Mouse (Mus musculus): ENCODE measurements around the gene Ston2. TPM values are rescaled to one million over a fixed set of nuclear protein-coding genes. Genes with fewer than 3 reads are reported as not detected.

Gene Ston2
- polyA plus RNA-seq, 1 experiment from 2014 or later = 10.6 TPM

DNA sequence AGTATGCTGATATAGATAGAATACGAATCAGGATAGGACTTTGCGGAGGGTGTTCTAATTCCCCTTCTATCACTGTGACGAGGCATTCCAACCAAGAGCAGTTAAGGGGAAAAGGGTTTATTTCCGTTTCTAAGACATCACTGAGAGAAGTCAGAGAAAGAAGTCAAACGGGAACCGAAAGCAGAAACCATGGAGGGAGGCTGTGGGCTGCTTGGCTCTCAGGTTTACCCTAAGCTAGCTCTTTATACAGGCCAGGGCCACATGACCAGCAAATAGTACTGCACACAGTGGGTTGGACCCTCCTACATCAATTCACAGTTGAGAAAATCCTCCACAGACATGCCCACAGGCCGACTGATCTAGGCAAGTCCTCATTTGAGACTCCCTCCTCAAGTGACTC lies 69.1 kb downstream of the Ston2 start:
- Histone ChIP-seq H3K4me3 (ENCODE audit: low read depth, low read length) (no peak overlapping the region), H3K9me3 (ENCODE audit: low read depth, low read length) (no peaks in the 10 kb centered on the region), H3K27me3 (ENCODE audit: insufficient read depth, low read length) (no peaks in the 10 kb centered on the region), H3K27ac (ENCODE audit: low read depth) (no peak overlapping the region), H3K36me3 (ENCODE audit: insufficient read depth) (no peaks in the 10 kb centered on the region), H3K9ac (no peak overlapping the region), H3K4me2 (no peak overlapping the region), H3K4me1 (ENCODE audit: insufficient read depth) (no peaks in the 10 kb centered on the region)
- TF ChIP-seq CTCF (IDR thresholded peaks at IDR 0.05; ENCODE audit: low read depth) = no peak
- DNase-seq = no peak
- WGBS = 82% methylated on average over 7 of the region's 7 CpGs
- no peak for ATAC-seq (ENCODE audit: insufficient read depth)

- ATAC-seq (ENCODE audit: insufficient read depth) (no peak), DNase-seq (no peak)
- Histone ChIP-seq H3K36me3 (ENCODE audit: insufficient read depth) (no peaks in the 10 kb centered on the region), H3K4me1 (ENCODE audit: insufficient read depth) (no peaks in the 10 kb centered on the region), H3K27me3 (ENCODE audit: insufficient read depth, low read length) (no peaks in the 10 kb centered on the region), H3K27ac (ENCODE audit: low read depth) (no peak overlapping the region), H3K9ac (no peak overlapping the region), H3K4me3 (ENCODE audit: low read depth, low read length) (no peak overlapping the region), H3K4me2 (no peak overlapping the region), H3K9me3 (ENCODE audit: low read depth, low read length) (no peaks in the 10 kb centered on the region)
- TF ChIP-seq CTCF (IDR thresholded peaks at IDR 0.05; ENCODE audit: low read depth) = no peak
- 59% methylated on average over 6 of the region's 6 CpGs for WGBS
Measured at GRCm38 (mm10) chr12:91715686-91716085, 72.5 kb downstream of the Ston2 start.

GRCm38 (mm10) chr12:91713358-91713757 lies 74.8 kb downstream of the Ston2 start:
- 90% methylated on average over 7 of the region's 7 CpGs for WGBS
- no peak for DNase-seq

DNA sequence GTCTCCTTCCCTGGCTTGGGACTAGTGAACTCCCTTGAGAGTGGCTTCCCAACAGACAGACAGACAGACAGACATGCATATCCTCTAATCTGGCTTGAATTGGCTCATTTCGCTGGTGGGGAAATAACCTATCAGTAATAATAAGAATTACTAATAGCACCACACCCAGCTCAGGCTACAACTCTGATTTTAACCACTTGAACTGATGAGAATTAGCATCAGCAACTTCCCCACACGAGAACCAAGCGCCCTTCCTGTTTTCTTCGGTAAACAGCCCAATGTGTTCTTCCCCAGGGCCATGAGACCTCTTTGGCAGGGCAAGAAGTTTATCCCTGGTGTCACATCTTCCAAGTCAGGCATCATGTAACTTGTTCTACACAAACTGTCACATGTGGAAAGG lies 76.5 kb downstream of the Ston2 start:
- Histone ChIP-seq H3K36me3 (ENCODE audit: insufficient read depth) (no peaks in the 10 kb centered on the region), H3K9ac (no peak overlapping the region), H3K4me3 (ENCODE audit: low read depth, low read length) (no peak overlapping the region), H3K27me3 (ENCODE audit: insufficient read depth, low read length) (no peaks in the 10 kb centered on the region), H3K4me2 (no peak overlapping the region), H3K9me3 (ENCODE audit: low read depth, low read length) (no peaks in the 10 kb centered on the region), H3K27ac (ENCODE audit: low read depth) (no peak overlapping the region), H3K4me1 (ENCODE audit: insufficient read depth) (no peaks in the 10 kb centered on the region)
- 82% methylated on average over 4 of the region's 4 CpGs for WGBS
- TF ChIP-seq CTCF (IDR thresholded peaks at IDR 0.05; ENCODE audit: low read depth) = no peak
- ATAC-seq (ENCODE audit: insufficient read depth) = no peak
- DNase-seq = no peak

More at GRCm38 (mm10) chr12:91713358-91713757, 74.8 kb downstream of the Ston2 start:
- no peak for ATAC-seq (ENCODE audit: insufficient read depth)
- no peak for TF ChIP-seq CTCF (IDR thresholded peaks at IDR 0.05; ENCODE audit: low read depth)
- H3K9me3 ChIP-seq (ENCODE audit: low read depth, low read length) = no peaks in the 10 kb centered on the region
- H3K4me1 ChIP-seq (ENCODE audit: insufficient read depth) = no peaks in the 10 kb centered on the region
- H3K4me2 ChIP-seq = no peak overlapping the region
- H3K36me3 ChIP-seq (ENCODE audit: insufficient read depth) = no peaks in the 10 kb centered on the region
- no peaks in the 10 kb centered on the region for H3K27me3 ChIP-seq (ENCODE audit: insufficient read depth, low read length)
- H3K9ac ChIP-seq = no peak overlapping the region
- H3K27ac ChIP-seq (ENCODE audit: low read depth) = no peak overlapping the region
- no peak overlapping the region for H3K4me3 ChIP-seq (ENCODE audit: low read depth, low read length)

DNA sequence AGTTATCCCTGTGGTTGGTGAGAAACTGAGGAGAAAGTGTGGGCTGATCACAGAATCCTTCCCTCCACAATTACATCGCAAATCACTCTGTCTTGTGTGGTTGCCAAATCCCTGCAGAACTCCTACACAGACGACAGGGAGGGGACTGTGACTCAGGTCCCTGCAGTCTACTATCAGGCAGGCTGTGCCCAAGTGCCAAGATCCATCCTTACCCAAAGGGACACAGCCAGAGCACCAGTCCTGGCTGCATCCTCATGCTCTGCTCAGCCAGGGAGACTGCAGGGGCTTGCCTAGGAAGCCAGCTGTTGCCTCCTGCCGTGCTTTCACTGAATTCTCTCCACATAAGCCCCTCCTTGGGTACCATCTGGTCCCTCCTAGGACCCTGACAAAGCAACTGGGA lies 77.3 kb downstream of the Ston2 start:
- WGBS = 36% methylated on average over 3 of the region's 3 CpGs
- no peaks in the 10 kb centered on the region for H3K27me3 ChIP-seq (ENCODE audit: insufficient read depth, low read length)
- H3K4me3 ChIP-seq (ENCODE audit: low read depth, low read length) = no peak overlapping the region
- no peak for TF ChIP-seq CTCF (IDR thresholded peaks at IDR 0.05; ENCODE audit: low read depth)
- H3K9ac ChIP-seq = no peak overlapping the region
- H3K27ac ChIP-seq (ENCODE audit: low read depth) = no peak overlapping the region
- DNase-seq (no peak), ATAC-seq (ENCODE audit: insufficient read depth) (no peak)
- no peak overlapping the region for H3K4me2 ChIP-seq
- H3K36me3 ChIP-seq (ENCODE audit: insufficient read depth) = no peaks in the 10 kb centered on the region
- no peaks in the 10 kb centered on the region for H3K4me1 ChIP-seq (ENCODE audit: insufficient read depth)
- H3K9me3 ChIP-seq (ENCODE audit: low read depth, low read length) = no peaks in the 10 kb centered on the region

DNA sequence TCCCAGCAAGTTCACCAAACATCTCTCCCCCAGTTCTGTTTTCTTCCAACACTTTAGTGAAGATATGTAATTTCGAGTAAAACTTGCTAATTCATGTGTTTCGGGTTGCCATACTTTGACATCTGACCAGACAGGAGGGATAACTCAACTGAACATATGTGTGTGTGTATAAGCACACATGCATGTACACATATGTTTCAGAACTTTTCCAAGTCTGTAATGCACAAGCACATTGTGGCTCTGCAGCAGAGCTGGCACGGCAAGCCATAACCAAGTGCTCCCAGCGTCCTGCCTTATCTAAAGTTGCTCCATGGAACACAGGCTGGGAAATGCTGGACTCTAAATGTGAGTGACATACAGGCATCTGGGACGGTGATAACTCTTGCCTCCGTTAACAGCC lies 78.6 kb downstream of the Ston2 start:
- no peak for ATAC-seq (ENCODE audit: insufficient read depth)
- 64% methylated on average over 6 of the region's 6 CpGs for whole genome bisulfite sequencing
- no peak for TF ChIP-seq CTCF (IDR thresholded peaks at IDR 0.05; ENCODE audit: low read depth)
- Histone ChIP-seq H3K36me3 (ENCODE audit: insufficient read depth) (no peaks in the 10 kb centered on the region), H3K27me3 (ENCODE audit: insufficient read depth, low read length) (no peaks in the 10 kb centered on the region), H3K4me2 (no peak overlapping the region), H3K4me3 (ENCODE audit: low read depth, low read length) (no peak overlapping the region), H3K4me1 (ENCODE audit: insufficient read depth) (no peaks in the 10 kb centered on the region), H3K9ac (no peak overlapping the region), H3K27ac (ENCODE audit: low read depth) (no peak overlapping the region), H3K9me3 (ENCODE audit: low read depth, low read length) (no peaks in the 10 kb centered on the region)
- DNase-seq = no peak

DNA sequence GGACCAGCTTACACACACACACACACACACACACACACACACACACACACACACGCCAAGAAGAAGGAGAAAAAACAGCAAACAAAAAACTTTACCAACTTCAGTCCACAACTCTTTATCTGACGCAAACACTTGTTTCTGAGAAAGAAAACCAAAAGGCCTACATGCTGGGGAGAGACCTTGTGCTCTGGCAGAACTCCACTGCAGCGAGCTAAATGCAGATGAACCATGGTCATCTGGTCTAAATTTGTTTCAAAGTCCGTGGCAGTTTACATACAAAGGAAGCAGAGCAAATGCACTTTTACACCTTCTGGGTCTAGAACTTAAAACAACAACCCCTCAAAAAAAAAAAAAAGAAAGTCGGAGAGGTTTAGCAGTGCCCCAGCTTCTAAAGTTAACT lies 79.0 kb downstream of the Ston2 start:
- H3K9ac ChIP-seq = no peak overlapping the region
- TF ChIP-seq CTCF (IDR thresholded peaks at IDR 0.05; ENCODE audit: low read depth) = no peak
- H3K27ac ChIP-seq (ENCODE audit: low read depth) = no peak overlapping the region
- no peaks in the 10 kb centered on the region for H3K27me3 ChIP-seq (ENCODE audit: insufficient read depth, low read length)
- no peak for DNase-seq
- H3K4me1 ChIP-seq (ENCODE audit: insufficient read depth) = no peaks in the 10 kb centered on the region
- no peak overlapping the region for H3K4me3 ChIP-seq (ENCODE audit: low read depth, low read length)
- ATAC-seq (ENCODE audit: insufficient read depth) = no peak
- no peaks in the 10 kb centered on the region for H3K9me3 ChIP-seq (ENCODE audit: low read depth, low read length)
- no peak overlapping the region for H3K4me2 ChIP-seq
- no peaks in the 10 kb centered on the region for H3K36me3 ChIP-seq (ENCODE audit: insufficient read depth)
- 69% methylated on average over 4 of the region's 5 CpGs for WGBS

GRCm38 (mm10) chr12:91707807-91708206 lies 80.4 kb downstream of the Ston2 start:
- ATAC-seq (ENCODE audit: insufficient read depth) (no peak), DNase-seq (no peak)
- no peaks in the 10 kb centered on the region for H3K36me3 ChIP-seq (ENCODE audit: insufficient read depth)
- H3K4me1 ChIP-seq (ENCODE audit: insufficient read depth) = no peaks in the 10 kb centered on the region
- no peak overlapping the region for H3K4me2 ChIP-seq
- H3K27ac ChIP-seq (ENCODE audit: low read depth) = no peak overlapping the region
- no peak for TF ChIP-seq CTCF (IDR thresholded peaks at IDR 0.05; ENCODE audit: low read depth)
- 84% methylated on average over 4 of the region's 4 CpGs for WGBS
- no peaks in the 10 kb centered on the region for H3K9me3 ChIP-seq (ENCODE audit: low read depth, low read length)
- H3K4me3 ChIP-seq (ENCODE audit: low read depth, low read length) = no peak overlapping the region
- H3K9ac ChIP-seq = no peak overlapping the region
- H3K27me3 ChIP-seq (ENCODE audit: insufficient read depth, low read length) = no peaks in the 10 kb centered on the region

Measured in lung, embryonic 14.5 days (tissue).